Mouse (Mus musculus) hindbrain, embryonic 14.5 days (tissue): ENCODE measurements at regions not wholly inside any gene's neighbourhood (a gene's known extent, or its start where the extent isn't known, plus 50 kb on each side); places are given as distances from the start of the nearest gene placed in this dataset.
A peak's percentile ranks its signal among the peaks of the same experiment; 100 is the strongest.

Source experiments
- ATAC-seq: fragments of 200-750 bp; cut with Nextera tagmentation; 2 replicates; pipeline ENCODE4 v1.8.0; 2017; ENCODE audit warnings: moderate number of reproducible peaks, mild to moderate bottlenecking, moderate TSS enrichment, moderate library complexity; ENCODE audit not compliant: low FRiP score
- DNase-seq: peaks from one replicate; pipeline ENCODE4 v3.0.0-alpha.2; 2015; ENCODE audit warnings: low spot score
- H3K27ac ChIP-seq: fragments of 300-500 bp; sonication (generic); 2 replicates; pipeline ENCODE4 v1.5.1; 2014; ENCODE audit warnings: mild to moderate bottlenecking, moderate library complexity
- H3K27me3 ChIP-seq: fragments of 300-500 bp; sonication (generic); 2 replicates; pipeline ENCODE4 v1.6.1; 2014; ENCODE audit warnings: mild to moderate bottlenecking, low read length, mixed read lengths; ENCODE audit not compliant: control insufficient read depth, insufficient read depth
- H3K36me3 ChIP-seq: fragments of 300-500 bp; sonication (generic); replicated peaks from 2 replicates; pipeline ENCODE4 v1.6.1; 2014; ENCODE audit not compliant: control insufficient read depth, insufficient read depth
- H3K4me1 ChIP-seq: fragments of 300-500 bp; sonication (generic); replicated peaks from 2 replicates; pipeline ENCODE4 v1.6.1; 2014; ENCODE audit warnings: antibody characterized with exemption, low read length, mixed read lengths; ENCODE audit not compliant: control insufficient read depth, insufficient read depth
- H3K4me2 ChIP-seq: fragments of 300-500 bp; sonication (generic); replicated peaks from 2 replicates; pipeline ENCODE4 v1.6.1; 2014; ENCODE audit warnings: mild to moderate bottlenecking, moderate library complexity
- H3K4me3 ChIP-seq: fragments of 300-500 bp; sonication (generic); replicated peaks from 2 replicates; pipeline ENCODE4 v1.5.1; 2014; ENCODE audit warnings: mild to moderate bottlenecking, low read length
- H3K9ac ChIP-seq: fragments of 300-500 bp; sonication (generic); 2 replicates; pipeline ENCODE4 v1.6.1; 2014
- H3K9me3 ChIP-seq: fragments of 300-500 bp; sonication (generic); 2 replicates; pipeline ENCODE4 v1.6.1; 2016; ENCODE audit warnings: low read length; ENCODE audit not compliant: control insufficient read depth
- WGBS: fragments of 180-500 bp; shearing (Covaris S2); extraction: QIAGEN DNeasy Blood & Tissue Kit; methylation state at CpG from one replicate; pipeline ENCODE4 v1.1.7; 2014; 5-methylcytosine and 5-hydroxymethylcytosine counted together

DNA sequence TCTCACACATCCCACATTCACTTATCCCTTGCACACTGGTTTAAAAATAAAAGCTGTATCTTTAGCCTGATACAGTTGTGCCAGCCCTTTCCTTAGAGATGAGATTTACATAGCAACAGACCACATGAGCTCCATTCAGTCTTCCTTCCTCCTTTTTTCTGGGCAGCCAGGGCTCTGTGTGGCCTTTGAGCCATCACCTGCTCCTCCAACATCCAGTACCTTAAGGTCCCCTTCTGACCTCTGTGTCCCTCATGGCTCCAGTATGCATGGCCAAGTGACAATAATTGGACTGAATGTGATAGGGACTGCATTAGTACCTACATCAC, 210.3 kb upstream of the Arpp21 start:
- no peak overlapping the region for H3K4me2 ChIP-seq
- ATAC-seq = no peak
- no peaks in the 10 kb centered on the region for H3K9me3 ChIP-seq
- DNase-seq = no peak
- no peaks in the 10 kb centered on the region for H3K27me3 ChIP-seq
- H3K4me1 ChIP-seq = no peaks in the 10 kb centered on the region; the same call in 1 of the 2 replicates
- no peak overlapping the region for H3K4me3 ChIP-seq
- no peak overlapping the region for H3K27ac ChIP-seq
- H3K36me3 ChIP-seq = no peaks in the 10 kb centered on the region
- H3K9ac ChIP-seq = no peak overlapping the region

DNA sequence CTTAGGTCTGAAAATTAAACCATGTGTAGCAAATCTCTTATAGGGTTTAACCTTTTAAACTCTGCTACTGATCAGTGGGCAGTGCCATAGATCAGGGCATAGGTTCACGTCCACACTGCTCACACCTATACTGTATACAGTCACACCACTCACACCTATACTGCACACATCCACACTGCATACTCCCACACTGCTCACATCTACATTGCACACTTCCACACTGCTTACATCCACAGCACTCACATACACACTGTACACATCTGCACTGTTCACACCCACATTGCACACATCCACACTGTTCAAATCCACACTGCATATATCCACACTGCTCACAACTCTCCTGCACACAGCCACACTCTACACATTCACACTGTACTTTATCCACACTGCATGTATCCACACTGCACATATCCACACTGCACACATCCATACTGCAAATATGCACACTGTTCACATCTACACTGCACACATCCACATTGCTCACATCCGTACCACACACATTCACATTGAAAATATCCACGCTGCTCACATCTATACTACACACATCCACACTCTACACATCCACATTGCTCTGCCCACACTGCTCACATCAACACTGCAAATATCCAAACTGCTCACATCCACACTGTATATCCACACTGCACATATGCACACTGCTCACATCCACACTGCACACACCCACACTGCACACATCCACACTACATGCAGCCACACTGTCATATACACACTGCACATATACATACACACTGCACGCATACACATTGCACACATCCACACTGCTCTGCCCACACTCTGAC, 209.7 kb upstream of the Arpp21 start:
- WGBS = 93% methylated on average over 4 of the region's 4 CpGs

DNA sequence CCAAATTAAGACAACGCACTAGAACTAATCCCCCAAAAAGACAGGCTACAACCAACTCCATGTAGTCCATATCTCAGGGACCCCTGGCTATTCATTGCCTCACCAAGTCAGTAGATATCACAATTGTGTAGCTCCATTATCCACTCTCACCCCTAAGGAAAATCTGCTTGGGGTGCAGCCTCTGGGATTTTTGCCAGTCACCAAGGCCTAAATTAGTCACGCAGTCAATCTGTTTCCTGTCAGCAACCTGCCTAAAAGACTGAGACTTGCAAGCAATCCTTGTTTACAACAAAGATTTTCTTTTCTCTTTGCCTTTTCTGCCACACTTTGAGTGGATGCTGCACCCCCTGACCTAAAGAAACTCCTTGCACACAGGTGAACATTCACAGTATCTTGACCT, 208.5 kb upstream of the Arpp21 start:
- no peaks in the 10 kb centered on the region; the same call in 1 of the 2 replicates for H3K4me1 ChIP-seq
- ATAC-seq = no peak
- no peaks in the 10 kb centered on the region for H3K9me3 ChIP-seq
- no peak for DNase-seq
- H3K36me3 ChIP-seq = no peaks in the 10 kb centered on the region
- H3K4me3 ChIP-seq = no peak overlapping the region
- H3K27me3 ChIP-seq = no peaks in the 10 kb centered on the region
- no peak overlapping the region for H3K27ac ChIP-seq
- H3K4me2 ChIP-seq = no peak overlapping the region
- H3K9ac ChIP-seq = no peak overlapping the region
- 74% methylated on average over 2 of the region's 2 CpGs for WGBS

More for the DNA sequence above, 209.7 kb upstream of the Arpp21 start:
- H3K27me3 ChIP-seq = no peaks in the 10 kb centered on the region
- no peak overlapping the region for H3K4me2 ChIP-seq
- DNase-seq (no peak), ATAC-seq (peak; percentile 48)
- no peaks in the 10 kb centered on the region; the same call in 1 of the 2 replicates for H3K4me1 ChIP-seq
- H3K9ac ChIP-seq = no peak overlapping the region
- no peaks in the 10 kb centered on the region for H3K9me3 ChIP-seq
- H3K36me3 ChIP-seq = no peaks in the 10 kb centered on the region
- no peak overlapping the region for H3K27ac ChIP-seq
- H3K4me3 ChIP-seq = no peak overlapping the region

DNA sequence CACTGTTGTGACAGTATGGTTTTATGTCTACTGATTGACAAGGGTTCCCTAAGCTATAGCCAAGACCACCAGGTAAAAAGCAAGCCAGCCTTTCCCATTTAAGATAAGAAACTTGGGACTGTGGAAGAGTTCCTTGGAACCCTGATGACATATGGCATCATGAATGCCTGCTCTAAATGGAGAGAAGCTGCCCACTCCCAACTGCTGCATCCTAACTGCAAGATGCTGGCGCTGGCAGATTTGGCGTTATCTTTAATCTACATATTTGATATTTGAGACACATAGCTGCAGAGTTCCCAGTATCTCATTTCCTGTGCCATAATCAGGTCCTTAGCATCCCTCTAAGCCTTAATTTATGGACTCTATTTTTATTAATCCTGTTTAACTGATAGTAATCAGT, 200.4 kb upstream of the Arpp21 start:
- Histone ChIP-seq H3K36me3 (no peaks in the 10 kb centered on the region), H3K4me1 (no peaks in the 10 kb centered on the region), H3K9ac (no peak overlapping the region), H3K27me3 (no peaks in the 10 kb centered on the region), H3K9me3 (no peaks in the 10 kb centered on the region), H3K27ac (no peak overlapping the region), H3K4me2 (no peak overlapping the region), H3K4me3 (no peak overlapping the region)
- no peak for DNase-seq
- WGBS = 90% methylated on average over 2 of the region's 2 CpGs
- ATAC-seq = no peak

DNA sequence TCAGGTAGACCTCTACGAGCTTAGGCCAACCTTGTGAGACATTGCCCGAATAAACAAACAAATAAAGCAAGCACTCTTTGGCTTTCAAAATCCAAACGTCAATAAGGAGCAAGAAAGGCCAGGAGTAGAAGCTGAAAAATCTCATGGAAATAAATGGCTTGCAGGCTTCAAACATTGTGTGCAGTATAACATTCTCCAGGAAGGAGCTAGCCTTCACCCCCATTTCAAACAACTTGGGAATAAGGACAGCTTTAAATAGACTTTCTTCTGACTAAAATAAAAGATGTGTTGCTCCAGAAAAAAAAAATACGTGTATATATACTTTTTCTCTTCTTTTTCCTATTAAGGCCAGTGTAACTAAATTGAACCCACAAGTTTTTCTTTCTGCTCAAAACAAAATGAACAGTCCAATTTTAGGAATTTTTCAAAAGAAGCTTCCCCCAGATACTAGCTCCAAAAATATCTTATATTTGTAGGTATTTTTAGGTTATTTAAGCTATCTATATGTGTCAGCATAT, 196.2 kb upstream of the Arpp21 start:
- no peaks in the 10 kb centered on the region for H3K27me3 ChIP-seq
- H3K9me3 ChIP-seq = no peaks in the 10 kb centered on the region
- no peak overlapping the region for H3K9ac ChIP-seq
- no peaks in the 10 kb centered on the region for H3K4me1 ChIP-seq
- H3K36me3 ChIP-seq = no peaks in the 10 kb centered on the region
- DNase-seq = no peak
- WGBS = 90% methylated on average over 4 of the region's 4 CpGs
- no peak overlapping the region for H3K27ac ChIP-seq
- H3K4me3 ChIP-seq = no peak overlapping the region
- no peak overlapping the region for H3K4me2 ChIP-seq
- no peak for ATAC-seq

DNA sequence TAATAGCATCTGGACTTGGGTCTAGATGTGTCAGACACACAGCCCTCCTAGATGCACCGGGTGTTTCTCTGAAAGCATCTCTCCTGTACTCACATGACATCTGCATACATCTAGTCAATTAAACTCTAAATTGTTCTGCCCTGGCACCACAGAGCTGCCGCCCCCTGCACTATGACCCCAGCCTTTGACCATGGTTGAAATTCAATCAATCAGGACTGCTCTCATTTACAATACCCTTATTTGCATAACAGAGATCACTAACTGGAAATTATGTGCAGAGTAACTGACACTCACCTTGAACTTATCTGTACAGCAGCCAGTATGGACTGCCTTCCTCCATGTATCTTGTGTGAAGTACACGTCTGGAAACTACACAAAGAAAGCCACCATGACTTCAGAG, 193.5 kb upstream of the Arpp21 start:
- DNase-seq (no peak), ATAC-seq (no peak)
- no peak overlapping the region for H3K4me2 ChIP-seq
- H3K27ac ChIP-seq = no peak overlapping the region
- H3K9ac ChIP-seq = no peak overlapping the region
- H3K9me3 ChIP-seq = no peaks in the 10 kb centered on the region
- H3K4me3 ChIP-seq = no peak overlapping the region
- H3K4me1 ChIP-seq = no peaks in the 10 kb centered on the region
- WGBS = 49% methylated on average over 3 of the region's 3 CpGs
- H3K36me3 ChIP-seq = no peaks in the 10 kb centered on the region
- no peaks in the 10 kb centered on the region for H3K27me3 ChIP-seq

DNA sequence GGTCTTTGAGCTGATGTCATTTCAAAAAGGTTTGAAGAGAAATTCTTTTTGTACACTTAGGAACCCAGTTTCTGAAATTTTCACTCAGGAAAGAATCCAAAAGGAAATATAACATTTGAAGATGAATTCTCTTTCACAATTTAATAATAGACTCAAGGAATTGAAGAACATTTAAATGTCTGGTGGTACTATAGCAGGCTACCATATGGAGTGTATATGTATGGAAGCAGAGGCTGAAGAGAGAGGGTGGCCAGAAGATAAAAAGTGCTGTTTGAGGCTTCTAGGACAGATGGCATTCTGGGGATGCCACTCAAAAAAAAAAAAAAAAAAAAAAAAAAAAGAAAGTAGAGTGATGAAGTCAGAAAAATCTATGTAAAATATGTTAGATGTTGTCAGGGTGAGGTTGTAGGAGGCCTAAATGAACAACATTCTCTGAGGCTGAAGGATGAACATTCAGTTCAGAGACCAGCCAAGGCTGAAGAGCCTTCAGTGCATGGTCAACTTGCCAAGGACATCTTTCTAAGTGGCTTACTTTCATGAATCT, 170.1 kb upstream of the Arpp21 start:
- peaks cover 11% of the 10 kb centered on the region; the same call in 1 of the 2 replicates for H3K9me3 ChIP-seq

DNA sequence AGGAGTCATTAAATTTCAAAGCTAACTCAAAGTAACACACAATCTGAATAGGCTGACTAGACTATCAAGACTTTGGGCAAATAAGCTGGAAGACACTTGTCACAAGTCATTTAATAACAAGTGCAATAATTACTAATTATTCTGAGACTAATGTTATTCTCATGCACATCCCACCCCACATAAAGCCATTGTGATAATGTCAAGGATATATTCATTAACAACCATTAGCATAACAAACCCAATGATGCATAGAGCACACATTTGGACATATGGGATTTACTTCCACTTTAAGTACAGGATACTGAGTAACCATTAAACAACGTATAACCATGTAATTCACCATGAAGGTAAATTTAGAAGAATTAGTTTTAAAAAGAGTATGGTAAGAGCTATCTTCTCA, 135.0 kb upstream of the Arpp21 start:
- Histone ChIP-seq H3K27me3 (no peaks in the 10 kb centered on the region), H3K9ac (no peak overlapping the region), H3K4me1 (no peaks in the 10 kb centered on the region), H3K36me3 (no peaks in the 10 kb centered on the region), H3K9me3 (no peaks in the 10 kb centered on the region), H3K27ac (no peak overlapping the region), H3K4me2 (no peak overlapping the region), H3K4me3 (no peak overlapping the region)
- 49% methylated on average over 1 of the region's 1 CpGs for WGBS
- DNase-seq (no peak), ATAC-seq (no peak)

More for the DNA sequence above, 170.1 kb upstream of the Arpp21 start:
- no peaks in the 10 kb centered on the region for H3K4me1 ChIP-seq
- H3K4me3 ChIP-seq = no peak overlapping the region
- H3K36me3 ChIP-seq = no peaks in the 10 kb centered on the region
- H3K9ac ChIP-seq = no peak overlapping the region
- DNase-seq (no peak), ATAC-seq (no peak)
- H3K4me2 ChIP-seq = no peak overlapping the region
- no peak overlapping the region for H3K27ac ChIP-seq
- H3K27me3 ChIP-seq = no peaks in the 10 kb centered on the region

DNA sequence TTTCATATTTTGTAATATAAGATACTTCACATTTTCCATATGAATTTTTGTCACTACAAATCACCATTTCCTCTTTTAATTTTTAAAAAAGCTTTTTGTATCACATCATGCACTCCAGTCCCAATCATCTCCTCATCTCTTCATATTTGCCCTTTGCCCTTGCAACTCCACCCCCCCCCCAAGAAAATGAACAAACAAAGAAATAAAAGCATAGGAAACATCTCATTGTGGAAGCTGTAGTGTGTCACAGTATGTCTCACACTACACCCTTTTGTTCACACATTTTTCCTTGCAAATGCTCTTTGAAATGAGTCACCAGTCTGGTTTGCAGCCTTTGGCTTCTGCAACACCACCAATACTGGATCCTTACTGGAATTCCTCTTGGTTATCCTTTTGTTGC, 131.6 kb upstream of the Arpp21 start:
- H3K4me1 ChIP-seq = no peaks in the 10 kb centered on the region
- no peaks in the 10 kb centered on the region for H3K9me3 ChIP-seq
- DNase-seq (no peak), ATAC-seq (no peak)
- no peak overlapping the region for H3K4me3 ChIP-seq
- no peaks in the 10 kb centered on the region for H3K27me3 ChIP-seq
- no peak overlapping the region for H3K9ac ChIP-seq
- H3K36me3 ChIP-seq = no peaks in the 10 kb centered on the region
- H3K27ac ChIP-seq = no peak overlapping the region
- H3K4me2 ChIP-seq = no peak overlapping the region
